Mouse (Mus musculus): ENCODE measurements around the gene Mindy4.

The Mindy4 gene

GRCm38 (mm10) chr6:55210423-55211365 lies 7.5 kb downstream of the Mindy4 start:
- peak in 1 of 2 experiments; percentile 56 for DNase-seq

GRCm38 (mm10) chr6:55214541-55214940 lies 11.4 kb downstream of the Mindy4 start:
- DNase-seq, result peak in 1 of 2 experiments; percentile 83

- DNase-seq, result peak in 1 of 2 experiments; percentile 23
Measured at GRCm38 (mm10) chr6:55218232-55218631, 15.0 kb downstream of the Mindy4 start.

- DNase-seq, result no peak
Measured at GRCm38 (mm10) chr6:55223986-55224385, 20.8 kb downstream of the Mindy4 start.

GRCm38 (mm10) chr6:55230048-55230447 lies 26.9 kb downstream of the Mindy4 start:
- DNase-seq, result peak in 1 of 2 experiments; percentile 39

- DNase-seq, result no peak
Measured at GRCm38 (mm10) chr6:55232101-55232500, 28.9 kb downstream of the Mindy4 start.

- peak in 1 of 2 experiments; percentile 46 for DNase-seq
Measured at GRCm38 (mm10) chr6:55232524-55233264, 29.5 kb downstream of the Mindy4 start.

GRCm38 (mm10) chr6:55233326-55233725 lies 30.1 kb downstream of the Mindy4 start:
- no peak for DNase-seq

- no peak for DNase-seq
Measured at GRCm38 (mm10) chr6:55234636-55235035, 31.5 kb downstream of the Mindy4 start.

- DNase-seq, result peak in 1 of 2 experiments; percentile 69
Measured at GRCm38 (mm10) chr6:55235733-55236132, 32.5 kb downstream of the Mindy4 start.

GRCm38 (mm10) chr6:55239931-55240330 lies 36.7 kb downstream of the Mindy4 start:
- no peak for DNase-seq

GRCm38 (mm10) chr6:55240591-55241260 lies 37.5 kb downstream of the Mindy4 start:
- DNase-seq, result peak in 1 of 2 experiments; percentile 14

- DNase-seq, result peak in 1 of 2 experiments; percentile 20
Measured at GRCm38 (mm10) chr6:55241479-55241878, 38.3 kb downstream of the Mindy4 start.

- DNase-seq, result peak in 1 of 2 experiments; percentile 16
Measured at GRCm38 (mm10) chr6:55245680-55246079, 42.5 kb downstream of the Mindy4 start.

- no peak for DNase-seq
Measured at GRCm38 (mm10) chr6:55246441-55246840, 43.3 kb downstream of the Mindy4 start.

- DNase-seq, result peak in 1 of 2 experiments; percentile 29
Measured at GRCm38 (mm10) chr6:55246911-55247438, 43.8 kb downstream of the Mindy4 start.

- peak in 1 of 2 experiments; percentile 19 for DNase-seq
Measured at GRCm38 (mm10) chr6:55249263-55249662, 46.1 kb downstream of the Mindy4 start.

GRCm38 (mm10) chr6:55250809-55251208 lies 47.6 kb downstream of the Mindy4 start:
- peak in 1 of 2 experiments; percentile 38 for DNase-seq

- DNase-seq, result peak in 1 of 2 experiments; percentile 17
Measured at GRCm38 (mm10) chr6:55251596-55251995, 48.4 kb downstream of the Mindy4 start.

GRCm38 (mm10) chr6:55252731-55253247 lies 49.6 kb downstream of the Mindy4 start:
- no peak for DNase-seq

GRCm38 (mm10) chr6:55256500-55257191 lies 53.5 kb downstream of the Mindy4 start:
- peak; percentile 72 to 88 for DNase-seq

- no peak for DNase-seq
Measured at GRCm38 (mm10) chr6:55257246-55257645, 54.1 kb downstream of the Mindy4 start.

All from lung, postnatal 4 days (tissue).